Mouse (Mus musculus): ENCODE data around the gene Cbx5. TPM values are rescaled to one million over a fixed set of nuclear protein-coding genes. Genes with fewer than 3 reads are reported as not detected.

Gene Cbx5
- polyA plus RNA-seq, 1 experiment = 52.3 TPM

GRCm38 (mm10) chr15:103171276-103171675 is 68.3 kb downstream of the Cbx5 start:
- Histone ChIP-seq H3K79me2 (ENCODE audit: control insufficient read depth, insufficient read depth) (no peaks in the 10 kb centered on the region), H3ac (ENCODE audit: control insufficient read depth, insufficient read length, low read depth) (no peak overlapping the region), H3K27me3 (ENCODE audit: control insufficient read depth, insufficient read depth, insufficient read length) (no peaks in the 10 kb centered on the region), H3K4me3 (ENCODE audit: insufficient read depth, poor library complexity, severe bottlenecking) (no peak overlapping the region), H3K36me3 (ENCODE audit: control insufficient read depth, insufficient read depth) (no peaks in the 10 kb centered on the region), H3K79me3 (ENCODE audit: low read depth) (no peaks in the 10 kb centered on the region)
- no peak for TF ChIP-seq USF1 (IDR thresholded peaks at IDR 0.05; ENCODE audit: low read depth)
- no peak for TF ChIP-seq MAX (IDR thresholded peaks at IDR 0.05)

GRCm38 (mm10) chr15:103170316-103170679 is 69.3 kb downstream of the Cbx5 start:
- no peaks in the 10 kb centered on the region for H3K79me3 ChIP-seq (ENCODE audit: low read depth)
- H3ac ChIP-seq (ENCODE audit: control insufficient read depth, insufficient read length, low read depth) = peak overlapping the region; percentile 91
- H3K27me3 ChIP-seq (ENCODE audit: control insufficient read depth, insufficient read depth, insufficient read length) = no peaks in the 10 kb centered on the region
- no peaks in the 10 kb centered on the region for H3K36me3 ChIP-seq (ENCODE audit: control insufficient read depth, insufficient read depth)
- H3K4me3 ChIP-seq (ENCODE audit: insufficient read depth, poor library complexity, severe bottlenecking) = peak overlapping the region; percentile 12
- TF ChIP-seq MAX (IDR thresholded peaks at IDR 0.05) (no peak), FOSL1 (IDR thresholded peaks at IDR 0.05; ENCODE audit: insufficient read depth, low read length, poor library complexity, severe bottlenecking) (no peak), CTCF (IDR thresholded peaks at IDR 0.05; ENCODE audit: control insufficient read depth, insufficient read depth, insufficient read length) (no peak), MYOD1 (IDR thresholded peaks at IDR 0.05; ENCODE audit: control insufficient read depth, insufficient read length, low read depth) (no peak), CEBPB (IDR thresholded peaks at IDR 0.05; ENCODE audit: low read depth) (no peak), USF1 (IDR thresholded peaks at IDR 0.05; ENCODE audit: low read depth) (no peak), MYOG (IDR thresholded peaks at IDR 0.05; ENCODE audit: control insufficient read depth, extremely low read depth, insufficient read length) (no peak)
- H3K79me2 ChIP-seq (ENCODE audit: control insufficient read depth, insufficient read depth) = no peaks in the 10 kb centered on the region

GRCm38 (mm10) chr15:103169612-103170315 is 69.9 kb downstream of the Cbx5 start:
- H3ac ChIP-seq (ENCODE audit: control insufficient read depth, insufficient read length, low read depth) = peak overlapping the region; percentile 91
- TF ChIP-seq USF1 (IDR thresholded peaks at IDR 0.05; ENCODE audit: low read depth) = no peak
- no peak for TF ChIP-seq CTCF (IDR thresholded peaks at IDR 0.05; ENCODE audit: control insufficient read depth, insufficient read depth, insufficient read length)
- no peak for TF ChIP-seq CEBPB (IDR thresholded peaks at IDR 0.05; ENCODE audit: low read depth)
- TF ChIP-seq MAX (IDR thresholded peaks at IDR 0.05) = no peak
- no peak for TF ChIP-seq FOSL1 (IDR thresholded peaks at IDR 0.05; ENCODE audit: insufficient read depth, low read length, poor library complexity, severe bottlenecking)
- TF ChIP-seq MYOD1 (IDR thresholded peaks at IDR 0.05; ENCODE audit: control insufficient read depth, insufficient read length, low read depth) = peak; percentile 100
- no peak for TF ChIP-seq MYOG (IDR thresholded peaks at IDR 0.05; ENCODE audit: control insufficient read depth, extremely low read depth, insufficient read length)
- no peaks in the 10 kb centered on the region for H3K27me3 ChIP-seq (ENCODE audit: control insufficient read depth, insufficient read depth, insufficient read length)
- H3K79me3 ChIP-seq (ENCODE audit: low read depth) = no peaks in the 10 kb centered on the region
- peak overlapping the region; percentile 31 for H3K4me3 ChIP-seq (ENCODE audit: insufficient read depth, poor library complexity, severe bottlenecking)
- no peaks in the 10 kb centered on the region for H3K36me3 ChIP-seq (ENCODE audit: control insufficient read depth, insufficient read depth)
- H3K79me2 ChIP-seq (ENCODE audit: control insufficient read depth, insufficient read depth) = no peaks in the 10 kb centered on the region

- no peaks in the 10 kb centered on the region for H3K79me3 ChIP-seq (ENCODE audit: low read depth)
- H3ac ChIP-seq (ENCODE audit: control insufficient read depth, insufficient read length, low read depth) = peak overlapping the region; percentile 91
- no peaks in the 10 kb centered on the region for H3K27me3 ChIP-seq (ENCODE audit: control insufficient read depth, insufficient read depth, insufficient read length)
- TF ChIP-seq CEBPB (IDR thresholded peaks at IDR 0.05; ENCODE audit: low read depth) (peak; percentile 4), CTCF (IDR thresholded peaks at IDR 0.05; ENCODE audit: control insufficient read depth, insufficient read depth, insufficient read length) (no peak)
- no peaks in the 10 kb centered on the region for H3K79me2 ChIP-seq (ENCODE audit: control insufficient read depth, insufficient read depth)
- H3K36me3 ChIP-seq (ENCODE audit: control insufficient read depth, insufficient read depth) = no peaks in the 10 kb centered on the region
- H3K4me3 ChIP-seq (ENCODE audit: insufficient read depth, poor library complexity, severe bottlenecking) = peak overlapping the region; percentile 31
Observed at GRCm38 (mm10) chr15:103168801-103169611, 70.6 kb downstream of the Cbx5 start.

GRCm38 (mm10) chr15:103167786-103168185 is 71.8 kb downstream of the Cbx5 start:
- TF ChIP-seq CTCF (IDR thresholded peaks at IDR 0.05; ENCODE audit: control insufficient read depth, insufficient read depth, insufficient read length) (no peak), MYOD1 (IDR thresholded peaks at IDR 0.05; ENCODE audit: control insufficient read depth, insufficient read length, low read depth) (no peak), MAX (IDR thresholded peaks at IDR 0.05) (no peak), CEBPB (IDR thresholded peaks at IDR 0.05; ENCODE audit: low read depth) (no peak), FOSL1 (IDR thresholded peaks at IDR 0.05; ENCODE audit: insufficient read depth, low read length, poor library complexity, severe bottlenecking) (no peak), USF1 (IDR thresholded peaks at IDR 0.05; ENCODE audit: low read depth) (no peak), MYOG (IDR thresholded peaks at IDR 0.05; ENCODE audit: control insufficient read depth, extremely low read depth, insufficient read length) (no peak)
- Histone ChIP-seq H3K4me3 (ENCODE audit: insufficient read depth, poor library complexity, severe bottlenecking) (no peak overlapping the region), H3K79me3 (ENCODE audit: low read depth) (no peaks in the 10 kb centered on the region), H3ac (ENCODE audit: control insufficient read depth, insufficient read length, low read depth) (no peak overlapping the region), H3K27me3 (ENCODE audit: control insufficient read depth, insufficient read depth, insufficient read length) (no peaks in the 10 kb centered on the region), H3K36me3 (ENCODE audit: control insufficient read depth, insufficient read depth) (no peaks in the 10 kb centered on the region), H3K79me2 (ENCODE audit: control insufficient read depth, insufficient read depth) (peaks cover 3% of the 10 kb centered on the region)

Measured in C2C12 (cell line).